In genomic region chr5:115273549-115274135, GRCm38 (mm10) we compare ENCODE assay signal across 8 mouse cellular contexts. TPM values are rescaled to one million over a fixed set of nuclear protein-coding genes. Genes with fewer than 3 reads are reported as not detected.
A peak's percentile ranks its signal among the peaks of the same experiment; 100 is the strongest.
DNase-seq lines count a peak whose midpoint lies in the region; ATAC-seq lines count a peak whose summit lies in the region.

No protein-coding gene starts in this region.

- H3K4me2 ChIP-seq in liver, embryonic 11.5 days = peak overlapping the region; percentile 57
- peak overlapping the region; percentile 53; the same call in 1 of the 2 replicates for H3K4me2 ChIP-seq in embryonic facial prominence, embryonic 15.5 days (replicated peaks)
- H3K4me2 ChIP-seq in limb, embryonic 12.5 days = peak overlapping the region; percentile 54
- peak overlapping the region; percentile 74 for H3K4me2 ChIP-seq in neural tube, embryonic 15.5 days

- H3K4me1 ChIP-seq in liver, embryonic 11.5 days (replicated peaks; ENCODE audit: control insufficient read depth, insufficient read depth, low read length) = peaks cover 41% of the 10 kb centered on the region
- peaks cover 33% of the 10 kb centered on the region for H3K4me1 ChIP-seq in embryonic facial prominence, embryonic 15.5 days
- peaks cover 25% of the 10 kb centered on the region for H3K4me1 ChIP-seq in limb, embryonic 12.5 days (replicated peaks)
- peaks cover 41% of the 10 kb centered on the region for H3K4me1 ChIP-seq in neural tube, embryonic 15.5 days

- peaks cover 7% of the 10 kb centered on the region; the same call in 1 of the 2 replicates for H3K36me3 ChIP-seq in liver, embryonic 11.5 days (ENCODE audit: control insufficient read depth, insufficient read depth, low read length)
- H3K36me3 ChIP-seq in embryonic facial prominence, embryonic 15.5 days = no peaks in the 10 kb centered on the region
- H3K36me3 ChIP-seq in limb, embryonic 12.5 days = peaks cover 15% of the 10 kb centered on the region; the same call in 1 of the 2 replicates
- H3K36me3 ChIP-seq in neural tube, embryonic 15.5 days = no peaks in the 10 kb centered on the region

- no peak for ATAC-seq in liver, embryonic 11.5 days (replicated peaks; ENCODE audit: low FRiP score)
- no peak for ATAC-seq in embryonic facial prominence, embryonic 15.5 days (ENCODE audit: insufficient number of reproducible peaks, low FRiP score, low TSS enrichment, low read depth)
- ATAC-seq in limb, embryonic 12.5 days (ENCODE audit: insufficient number of reproducible peaks, insufficient read depth, low FRiP score, low TSS enrichment, low read depth) = no peak
- ATAC-seq in neural tube, embryonic 15.5 days (ENCODE audit: low FRiP score) = 0 out of 2 replicates have a peak, but pooled peaks have one; percentile 5

- no peak for DNase-seq in liver, embryonic 11.5 days (ENCODE audit: low spot score)
- DNase-seq in liver = no peak
- DNase-seq in left cerebral cortex, postnatal 10 days (ENCODE audit: extremely low spot score in 1 of 2, low spot score in 2 of 2) = no peak
- no peak for DNase-seq in right cerebral cortex, postnatal 4 days
- DNase-seq in adrenal gland, adult 8-10 months = no peak

- H3K9ac ChIP-seq in liver, embryonic 11.5 days (ENCODE audit: low read depth, low read length) = no peak overlapping the region; the same call in 1 of the 2 replicates
- H3K9ac ChIP-seq in embryonic facial prominence, embryonic 15.5 days = no peak overlapping the region
- H3K9ac ChIP-seq in limb, embryonic 12.5 days (replicated peaks) = no peak overlapping the region; the same call in 1 of the 2 replicates
- H3K9ac ChIP-seq in neural tube, embryonic 15.5 days (replicated peaks) = no peak overlapping the region; the same call in 1 of the 2 replicates

- peak overlapping the region; percentile 13; the same call in 1 of the 2 replicates for H3K27ac ChIP-seq in liver, embryonic 11.5 days (ENCODE audit: low read depth, low read length)
- peak overlapping the region; percentile 87 for H3K27ac ChIP-seq in embryonic facial prominence, embryonic 15.5 days (replicated peaks)
- H3K27ac ChIP-seq in limb, embryonic 12.5 days = peak overlapping the region; percentile 70; the same call in 1 of the 2 replicates
- peak overlapping the region; percentile 90 for H3K27ac ChIP-seq in neural tube, embryonic 15.5 days (replicated peaks)

- no peaks in the 10 kb centered on the region for H3K27me3 ChIP-seq in liver, embryonic 11.5 days (replicated peaks; ENCODE audit: control insufficient read depth, insufficient read depth, low read length)
- no peaks in the 10 kb centered on the region for H3K27me3 ChIP-seq in embryonic facial prominence, embryonic 15.5 days
- H3K27me3 ChIP-seq in limb, embryonic 12.5 days = no peaks in the 10 kb centered on the region
- H3K27me3 ChIP-seq in neural tube, embryonic 15.5 days (replicated peaks) = no peaks in the 10 kb centered on the region

- whole genome bisulfite sequencing in liver, embryonic 11.5 days = 69% methylated on average over 6 of the region's 6 CpGs
- 68% methylated on average over 6 of the region's 6 CpGs for WGBS in embryonic facial prominence, embryonic 15.5 days
- 76% methylated on average over 6 of the region's 6 CpGs for WGBS in limb, embryonic 12.5 days
- WGBS in neural tube, embryonic 15.5 days = 71% methylated on average over 6 of the region's 6 CpGs

- intact Hi-C loops in left cerebral cortex, postnatal 10 days (cut with DNase I) = no loop called here

- H3K9me3 ChIP-seq in liver, embryonic 11.5 days (ENCODE audit: control insufficient read depth, low read length) = no peaks in the 10 kb centered on the region
- no peaks in the 10 kb centered on the region for H3K9me3 ChIP-seq in embryonic facial prominence, embryonic 15.5 days (replicated peaks)
- no peaks in the 10 kb centered on the region for H3K9me3 ChIP-seq in limb, embryonic 12.5 days
- no peaks in the 10 kb centered on the region for H3K9me3 ChIP-seq in neural tube, embryonic 15.5 days (replicated peaks)

- H3K4me3 ChIP-seq in liver, embryonic 11.5 days (ENCODE audit: low read depth, low read length) = peak overlapping the region; percentile 98; the same call in 1 of the 2 replicates
- H3K4me3 ChIP-seq in embryonic facial prominence, embryonic 15.5 days (replicated peaks) = no peak overlapping the region; the same call in 1 of the 2 replicates
- no peak overlapping the region; the same call in 1 of the 2 replicates for H3K4me3 ChIP-seq in limb, embryonic 12.5 days (replicated peaks)
- H3K4me3 ChIP-seq in neural tube, embryonic 15.5 days (replicated peaks) = peak overlapping the region; percentile 100; the same call in 1 of the 2 replicates

RNA-seq across cellular contexts. Expression of gene Rnf10, which starts 0.9 kb away (rescaled TPM):
- 72.2 and 76.8 TPM in 2 replicates for polyA plus RNA-seq in liver, embryonic 11.5 days (2014; fragmentation: Nextera tagmentation; extraction: Ambion mirVana)
- 158 and 170 TPM in 2 replicates for polyA plus RNA-seq in embryonic facial prominence, embryonic 15.5 days (2015; fragmentation: Nextera tagmentation; extraction: Ambion mirVana)
- polyA plus RNA-seq in limb, embryonic 12.5 days (2016; fragmentation: Nextera tagmentation; extraction: Ambion mirVana) = 174 and 184 TPM in 2 replicates
- polyA plus RNA-seq in neural tube, embryonic 15.5 days (2015; fragmentation: Nextera tagmentation; extraction: Ambion mirVana) = 171 and 197 TPM in 2 replicates
- 100 to 1,000 TPM; 256 to 269 TPM for total RNA-seq in left cerebral cortex, postnatal 10 days (2021)
- total RNA-seq in adrenal gland, adult 8-10 months (2022) = 100 to 1,000 TPM; 218 to 258 (median 235) TPM

RNA-seq across cellular contexts. Expression of gene Coq5, which starts 5.8 kb away (rescaled TPM):
- 62.7 and 67.9 TPM in 2 replicates for polyA plus RNA-seq in liver, embryonic 11.5 days (2014; fragmentation: Nextera tagmentation; extraction: Ambion mirVana)
- 37.3 and 37.6 TPM in 2 replicates for polyA plus RNA-seq in embryonic facial prominence, embryonic 15.5 days (2015; fragmentation: Nextera tagmentation; extraction: Ambion mirVana)
- polyA plus RNA-seq in limb, embryonic 12.5 days (2016; fragmentation: Nextera tagmentation; extraction: Ambion mirVana) = 39.0 and 44.0 TPM in 2 replicates
- 63.7 and 64.6 TPM in 2 replicates for polyA plus RNA-seq in neural tube, embryonic 15.5 days (2015; fragmentation: Nextera tagmentation; extraction: Ambion mirVana)
- total RNA-seq in left cerebral cortex, postnatal 10 days (2021) = 10 to 100 TPM; 36.4 to 37.1 TPM
- 10 to 100 TPM; 50.3 to 63.7 (median 60.1) TPM for total RNA-seq in adrenal gland, adult 8-10 months (2022)

RNA-seq across cellular contexts. Expression of gene Dynll1, which starts 27.2 kb away (rescaled TPM):
- 1,214 and 1,307 TPM in 2 replicates for polyA plus RNA-seq in liver, embryonic 11.5 days (2014; fragmentation: Nextera tagmentation; extraction: Ambion mirVana)
- polyA plus RNA-seq in embryonic facial prominence, embryonic 15.5 days (2015; fragmentation: Nextera tagmentation; extraction: Ambion mirVana) = 1,800 and 1,802 TPM in 2 replicates
- polyA plus RNA-seq in limb, embryonic 12.5 days (2016; fragmentation: Nextera tagmentation; extraction: Ambion mirVana) = 1,818 and 1,898 TPM in 2 replicates
- 1,284 and 1,328 TPM in 2 replicates for polyA plus RNA-seq in neural tube, embryonic 15.5 days (2015; fragmentation: Nextera tagmentation; extraction: Ambion mirVana)
- 100 to 1,000 TPM; 702 to 749 TPM for total RNA-seq in left cerebral cortex, postnatal 10 days (2021)
- total RNA-seq in adrenal gland, adult 8-10 months (2022) = 100 to 1,000 TPM; 140 to 233 (median 156) TPM

RNA-seq across cellular contexts. Expression of gene Pop5, which starts 38.0 kb away (rescaled TPM):
- 171 and 181 TPM in 2 replicates for polyA plus RNA-seq in liver, embryonic 11.5 days (2014; fragmentation: Nextera tagmentation; extraction: Ambion mirVana)
- 90.1 and 92.0 TPM in 2 replicates for polyA plus RNA-seq in embryonic facial prominence, embryonic 15.5 days (2015; fragmentation: Nextera tagmentation; extraction: Ambion mirVana)
- polyA plus RNA-seq in limb, embryonic 12.5 days (2016; fragmentation: Nextera tagmentation; extraction: Ambion mirVana) = 93.9 and 104 TPM in 2 replicates
- 117 and 127 TPM in 2 replicates for polyA plus RNA-seq in neural tube, embryonic 15.5 days (2015; fragmentation: Nextera tagmentation; extraction: Ambion mirVana)
- total RNA-seq in left cerebral cortex, postnatal 10 days (2021) = 10 to 100 TPM; 35.5 to 35.7 TPM
- total RNA-seq in adrenal gland, adult 8-10 months (2022) = 10 to 100 TPM; 75.9 to 87.9 (median 84.9) TPM

RNA-seq across cellular contexts. Expression of gene Srsf9, which starts 53.3 kb away (rescaled TPM):
- polyA plus RNA-seq in liver, embryonic 11.5 days (2014; fragmentation: Nextera tagmentation; extraction: Ambion mirVana) = 261 and 275 TPM in 2 replicates
- 263 and 264 TPM in 2 replicates for polyA plus RNA-seq in embryonic facial prominence, embryonic 15.5 days (2015; fragmentation: Nextera tagmentation; extraction: Ambion mirVana)
- 444 and 480 TPM in 2 replicates for polyA plus RNA-seq in limb, embryonic 12.5 days (2016; fragmentation: Nextera tagmentation; extraction: Ambion mirVana)
- 138 and 154 TPM in 2 replicates for polyA plus RNA-seq in neural tube, embryonic 15.5 days (2015; fragmentation: Nextera tagmentation; extraction: Ambion mirVana)
- total RNA-seq in left cerebral cortex, postnatal 10 days (2021) = 10 to 100 TPM; 59.6 to 64.6 TPM
- total RNA-seq in adrenal gland, adult 8-10 months (2022) = 10 to 100 TPM; 68.1 to 89.3 (median 75.9) TPM

Comparison
In these comparisons a context has a peak if more than half of its experiments do, and no peak if none do; other contexts are left out.
1. H3K27ac ChIP-seq: peak in every context shown above with its lines; median percentile 90 in neural tube, embryonic 15.5 days; 87 in embryonic facial prominence, embryonic 15.5 days; 70 in limb, embryonic 12.5 days; 13 in liver, embryonic 11.5 days.
2. H3K4me3 ChIP-seq: peak in liver, embryonic 11.5 days (single experiment) and neural tube, embryonic 15.5 days (single experiment); none in embryonic facial prominence, embryonic 15.5 days (single experiment) and limb, embryonic 12.5 days (single experiment).
3. Peak in every context shown above with its lines, with median percentiles within 50 percentile points of each other: H3K4me2 ChIP-seq.